ENCODE assay signal across 14 mouse cellular contexts in the genomic region with DNA sequence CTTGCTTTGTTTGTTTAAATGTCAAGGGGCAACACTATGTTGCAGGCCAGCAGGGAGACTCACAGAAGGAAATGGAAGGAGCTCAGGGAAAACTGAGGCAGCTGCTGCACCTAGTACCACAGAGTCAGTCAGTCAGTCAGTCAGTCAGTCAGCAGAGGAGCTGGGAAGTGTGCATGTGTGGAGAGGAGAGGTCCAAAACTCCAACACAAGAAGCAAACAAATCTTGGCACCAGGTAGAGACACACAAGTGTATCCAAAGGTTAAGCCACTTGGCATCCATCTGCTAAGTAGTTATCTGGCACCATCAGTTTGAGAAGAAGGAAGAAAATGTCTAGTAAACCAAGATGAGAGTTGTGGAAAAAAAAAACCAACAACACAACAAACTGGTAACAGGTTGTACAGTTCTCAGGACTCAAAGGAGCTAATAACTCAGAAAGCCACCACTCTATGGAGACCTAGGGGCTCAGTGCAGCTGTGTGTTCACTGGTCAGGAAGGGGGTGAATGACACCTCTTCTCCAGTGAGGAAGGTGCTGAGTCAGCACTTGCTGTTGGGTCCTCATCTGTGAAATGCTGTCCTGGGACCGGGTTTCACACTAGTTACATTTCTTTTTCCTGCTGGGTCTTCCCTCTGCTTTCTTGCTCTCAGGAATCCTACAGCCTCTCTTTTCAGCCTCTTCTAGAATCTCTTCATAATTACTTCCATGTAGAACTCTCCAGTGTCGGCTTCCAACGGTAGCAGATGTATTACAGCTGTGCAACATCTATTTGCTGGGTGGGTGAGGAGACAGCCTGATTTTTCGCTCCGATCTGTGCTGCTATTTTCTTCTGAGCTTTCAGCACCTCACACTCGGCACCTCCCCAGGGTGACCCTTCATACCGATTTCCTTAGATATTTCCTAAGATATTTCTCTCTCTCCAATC. TPM values are rescaled to one million over a fixed set of nuclear protein-coding genes. Genes with fewer than 3 reads are reported as not detected.
A peak's percentile ranks its signal among the peaks of the same experiment; 100 is the strongest.
DNase-seq lines count a peak whose midpoint lies in the region; ATAC-seq and TF ChIP-seq lines count a peak whose summit lies in the region.
"Had no signal": no experiment of that assay in that cellular context is flagged by ENCODE, and none has a peak within 500 bp of the region (broad histone marks: within the 10 kb centered on the region; RNA-seq: fewer than 3 reads in every experiment).

No protein-coding gene starts in this region.

- no peak for ATAC-seq in kidney, embryonic 14.5 days (ENCODE audit: low FRiP score, low TSS enrichment)
- ATAC-seq in CD4-positive, CD25-positive, alpha-beta regulatory T cell, adult 4 months: no peak
- ATAC-seq: forebrain, embryonic 13.5 days; liver, embryonic 12.5 days had no signal

- H3K4me3 ChIP-seq in kidney, adult 2 months (ENCODE audit: insufficient read depth, low read depth, low read length): no peak overlapping the region
- H3K4me3 ChIP-seq in kidney, embryonic 14.5 days (ENCODE audit: low read length): no peak overlapping the region
- H3K4me3 ChIP-seq: embryonic facial prominence, embryonic 13.5 days; forebrain, embryonic 13.5 days; layer of hippocampus, adult 2 months; liver, embryonic 12.5 days; megakaryocyte, embryonic 14.5 days had no signal

- no peak for TF ChIP-seq CTCF in kidney, adult 2 months (conservative IDR thresholded peaks at IDR 0.05; ENCODE audit: insufficient read depth, insufficient read length, low read depth, low read length)

- peak overlapping the region; percentile 51 for H3K27ac ChIP-seq in kidney, adult 2 months (ENCODE audit: insufficient read depth, low read depth, low read length)
- no peak overlapping the region for H3K27ac ChIP-seq in kidney, embryonic 14.5 days (ENCODE audit: low read depth, low read length)
- H3K27ac ChIP-seq: embryonic facial prominence, embryonic 13.5 days; forebrain, embryonic 13.5 days; hindbrain, embryonic 14.5 days; layer of hippocampus, adult 2 months; liver, embryonic 12.5 days had no signal

- H3K27me3 ChIP-seq in kidney, adult 2 months (replicated peaks; ENCODE audit: control insufficient read depth, insufficient read depth, low read length): no peaks in the 10 kb centered on the region
- H3K27me3 ChIP-seq in kidney, embryonic 14.5 days (ENCODE audit: control insufficient read depth, insufficient read depth, low read length): no peaks in the 10 kb centered on the region
- H3K27me3 ChIP-seq: embryonic facial prominence, embryonic 13.5 days; forebrain, embryonic 13.5 days; liver, embryonic 12.5 days; megakaryocyte, embryonic 14.5 days had no signal

- TF ChIP-seq POLR2A in kidney, adult 2 months (IDR thresholded peaks at IDR 0.05; ENCODE audit: low read depth, low read length): no peak

- H3K9ac ChIP-seq in kidney, embryonic 14.5 days (ENCODE audit: low read depth, low read length): no peak overlapping the region
- H3K9ac ChIP-seq: embryonic facial prominence, embryonic 13.5 days; forebrain, embryonic 13.5 days; hindbrain, embryonic 14.5 days; liver, embryonic 12.5 days had no signal

- WGBS in kidney, adult 2 months: 52% methylated on average over 7 of the region's 7 CpGs
- 52% methylated on average over 7 of the region's 7 CpGs for WGBS in kidney, embryonic 14.5 days

- peaks cover 47% of the 10 kb centered on the region for H3K4me1 ChIP-seq in kidney, adult 2 months (ENCODE audit: control insufficient read depth, insufficient read depth, low read length)
- H3K4me1 ChIP-seq in kidney, embryonic 14.5 days (ENCODE audit: control insufficient read depth, insufficient read depth, low read length): peaks cover 41% of the 10 kb centered on the region

- no peak overlapping the region for H3K4me2 ChIP-seq in kidney, embryonic 14.5 days (replicated peaks; ENCODE audit: low read depth, low read length)
- H3K4me2 ChIP-seq: embryonic facial prominence, embryonic 13.5 days; forebrain, embryonic 13.5 days; hindbrain, embryonic 14.5 days; liver, embryonic 12.5 days had no signal

- no peaks in the 10 kb centered on the region for H3K9me3 ChIP-seq in kidney, embryonic 14.5 days (ENCODE audit: control insufficient read depth, low read length)
- H3K9me3 ChIP-seq: embryonic facial prominence, embryonic 13.5 days; forebrain, embryonic 13.5 days; liver, embryonic 12.5 days; megakaryocyte, embryonic 14.5 days had no signal

- DNase-seq in kidney, adult 2 months: peak; percentile 89
- peak; percentile 21 for DNase-seq in urinary bladder, postnatal 14 days (ENCODE audit: low spot score)
- no peak for DNase-seq in urinary bladder, postnatal 36 days (ENCODE audit: low spot score in 2 of 2)
- peak; percentile 49 for DNase-seq in kidney, postnatal 14 days
- no peak for DNase-seq in neural tube, embryonic 10.5 days (ENCODE audit: extremely low spot score, low spot score)
- DNase-seq: gastrocnemius, postnatal 25 days had no signal

- H3K36me3 ChIP-seq in kidney, adult 2 months (ENCODE audit: control insufficient read depth, insufficient read depth, low read length): no peaks in the 10 kb centered on the region
- H3K36me3 ChIP-seq in kidney, embryonic 14.5 days (ENCODE audit: control insufficient read depth, insufficient read depth, low read length): peaks cover 7% of the 10 kb centered on the region; the same call in 1 of the 2 replicates

RNA-seq across cellular contexts. Expression of gene Cemip, which starts 30.6 kb away (rescaled TPM):
- 0.08 and 0.10 TPM in 2 replicates for polyA plus RNA-seq in kidney, adult 2 months (2012; rRNA removed)
- 0.16 and 0.36 TPM in 2 replicates for polyA plus RNA-seq in kidney, embryonic 14.5 days (2014; fragmentation: Nextera tagmentation; extraction: Ambion mirVana)
- polyA plus RNA-seq in CD4-positive, CD25-positive, alpha-beta regulatory T cell, adult 4 months (2017; shearing (Covaris generic)): under 1 TPM in 1 of 2 experiments, not detected in 1; 0.19 TPM

RNA-seq across cellular contexts. Expression of gene Abhd17c, which starts 34.8 kb away (rescaled TPM):
- 151 and 179 TPM in 2 replicates for polyA plus RNA-seq in kidney, adult 2 months (2012; rRNA removed)
- polyA plus RNA-seq in kidney, embryonic 14.5 days (2014; fragmentation: Nextera tagmentation; extraction: Ambion mirVana): 37.8 and 49.3 TPM in 2 replicates
- polyA plus RNA-seq in CD4-positive, CD25-positive, alpha-beta regulatory T cell, adult 4 months (2017; shearing (Covaris generic)): 10 to 100 TPM in 1 of 2 experiments, 1 to 10 TPM in 1; 6.1 to 11.7 TPM

Comparison
In these comparisons a context has a peak if more than half of its experiments do, and no peak if none do; other contexts are left out.
1. DNase-seq: peak in kidney, adult 2 months (single experiment), urinary bladder, postnatal 14 days (single experiment) and kidney, postnatal 14 days (single experiment); none in urinary bladder, postnatal 36 days (0 of 2) and neural tube, embryonic 10.5 days (single experiment).